Mouse (Mus musculus) kidney, adult 2 months (tissue): ENCODE data around the gene Cd34.

Experiments used
- CTCF ChIP-seq: fragments of 200-500 bp; conservative IDR thresholded peaks from 2 replicates; pipeline ENCODE4 v1.5.1; 2011; ENCODE audit warnings: low read depth, mild to moderate bottlenecking, control low read depth, low read length, moderate library complexity, mixed read lengths; ENCODE audit not compliant: insufficient read depth, insufficient read length
- POLR2A ChIP-seq: fragments of 200-500 bp; IDR thresholded peaks from one replicate; pipeline ENCODE4 v1.6.1; 2011; ENCODE audit warnings: low read depth, low read length, control low read depth

DNA sequence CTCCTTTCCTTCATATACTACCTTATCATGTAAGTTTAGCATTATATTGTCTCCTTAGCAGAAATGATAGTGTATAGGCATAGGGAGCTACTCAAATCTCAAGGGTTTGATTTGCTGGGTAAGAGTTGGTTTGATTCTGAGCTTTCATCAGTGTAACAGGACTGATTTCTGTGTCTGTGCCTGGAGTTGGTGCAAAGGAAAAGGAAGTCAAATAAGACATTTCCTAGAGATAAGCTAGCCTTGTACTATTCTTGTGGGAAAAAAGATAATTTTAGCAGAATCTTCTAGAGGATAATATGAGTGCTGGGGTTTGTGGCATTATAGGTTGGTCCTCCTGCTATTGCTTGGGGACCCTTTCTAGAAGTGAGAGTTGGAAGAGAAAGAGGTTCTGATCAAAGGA is 67.6 kb downstream of the Cd34 start:
- TF ChIP-seq CTCF (no peak), POLR2A (no peak)
